Mouse (Mus musculus): ENCODE measurements at regions not wholly inside any gene's neighbourhood (a gene's known extent, or its start where the extent isn't known, plus 50 kb on each side); places are given as distances from the start of the nearest gene placed in this dataset.

DNA sequence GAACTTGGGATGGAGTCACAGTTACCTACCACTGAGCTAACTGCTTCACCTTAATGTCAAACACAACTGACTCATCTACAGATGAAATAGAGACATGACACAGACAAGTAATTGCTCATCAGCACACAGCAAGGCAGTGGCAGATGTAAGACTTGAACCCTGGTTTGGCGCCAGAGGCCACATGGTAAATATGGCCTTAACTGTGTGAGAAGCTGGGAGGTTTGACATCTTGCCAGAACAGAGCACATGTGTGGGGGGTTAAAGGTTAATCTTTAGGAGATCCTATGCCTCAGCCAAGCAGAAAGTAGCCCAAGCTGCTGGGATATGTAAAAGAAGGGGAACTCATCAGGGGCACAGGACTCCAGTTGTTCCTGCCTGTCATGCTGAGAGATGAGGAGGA, 114.9 kb downstream of the CK137956 start:
- TF ChIP-seq CTCF (IDR thresholded peaks at IDR 0.05; ENCODE audit: low read depth), result no peak
- no peak for TF ChIP-seq EP300 (IDR thresholded peaks at IDR 0.05; ENCODE audit: low read depth)
